Mouse (Mus musculus) hindbrain, embryonic 14.5 days (tissue): ENCODE data around the gene Ston2. TPM values are rescaled to one million over a fixed set of nuclear protein-coding genes. Genes with fewer than 3 reads are reported as not detected.

Experiments
- ATAC-seq: fragments of 200-750 bp; cut with Nextera tagmentation; 2 replicates; pipeline ENCODE4 v1.8.0; 2017; ENCODE audit warnings: moderate number of reproducible peaks, mild to moderate bottlenecking, moderate TSS enrichment, moderate library complexity; ENCODE audit not compliant: low FRiP score
- DNase-seq: peaks from one replicate; pipeline ENCODE4 v3.0.0-alpha.2; 2015; ENCODE audit warnings: low spot score
- H3K27ac ChIP-seq: fragments of 300-500 bp; sonication (generic); 2 replicates; pipeline ENCODE4 v1.5.1; 2014; ENCODE audit warnings: mild to moderate bottlenecking, moderate library complexity
- H3K27me3 ChIP-seq: fragments of 300-500 bp; sonication (generic); 2 replicates; pipeline ENCODE4 v1.6.1; 2014; ENCODE audit warnings: mild to moderate bottlenecking, low read length, mixed read lengths; ENCODE audit not compliant: control insufficient read depth, insufficient read depth
- H3K36me3 ChIP-seq: fragments of 300-500 bp; sonication (generic); replicated peaks from 2 replicates; pipeline ENCODE4 v1.6.1; 2014; ENCODE audit not compliant: control insufficient read depth, insufficient read depth
- H3K4me1 ChIP-seq: fragments of 300-500 bp; sonication (generic); replicated peaks from 2 replicates; pipeline ENCODE4 v1.6.1; 2014; ENCODE audit warnings: antibody characterized with exemption, low read length, mixed read lengths; ENCODE audit not compliant: control insufficient read depth, insufficient read depth
- H3K4me2 ChIP-seq: fragments of 300-500 bp; sonication (generic); replicated peaks from 2 replicates; pipeline ENCODE4 v1.6.1; 2014; ENCODE audit warnings: mild to moderate bottlenecking, moderate library complexity
- H3K4me3 ChIP-seq: fragments of 300-500 bp; sonication (generic); replicated peaks from 2 replicates; pipeline ENCODE4 v1.5.1; 2014; ENCODE audit warnings: mild to moderate bottlenecking, low read length
- H3K9ac ChIP-seq: fragments of 300-500 bp; sonication (generic); 2 replicates; pipeline ENCODE4 v1.6.1; 2014
- H3K9me3 ChIP-seq: fragments of 300-500 bp; sonication (generic); 2 replicates; pipeline ENCODE4 v1.6.1; 2016; ENCODE audit warnings: low read length; ENCODE audit not compliant: control insufficient read depth
- WGBS: fragments of 180-500 bp; shearing (Covaris S2); extraction: QIAGEN DNeasy Blood & Tissue Kit; methylation state at CpG from one replicate; pipeline ENCODE4 v1.1.7; 2014; 5-methylcytosine and 5-hydroxymethylcytosine counted together
- polyA plus RNA-seq: library from polyadenylated mRNA; unstranded; fragments of >200 nt; fragmentation: Nextera tagmentation; extraction: Ambion mirVana; gene quantifications from 2 replicates; pipeline ENCODE4 v1.2.1, GENCODE M21; 2014

Ston2 gene
- polyA plus RNA-seq, 1 experiment from 2014 or later = 9.5 TPM

GRCm38 (mm10) chr12:91665431-91665830 is 122.8 kb downstream of the Ston2 start:
- no peak overlapping the region for H3K4me3 ChIP-seq
- DNase-seq (no peak), ATAC-seq (no peak)
- 90% methylated on average over 5 of the region's 5 CpGs for WGBS
- no peak overlapping the region for H3K9ac ChIP-seq
- no peaks in the 10 kb centered on the region for H3K9me3 ChIP-seq
- H3K4me1 ChIP-seq = no peaks in the 10 kb centered on the region; the same call in 1 of the 2 replicates
- no peak overlapping the region for H3K4me2 ChIP-seq
- H3K27ac ChIP-seq = no peak overlapping the region
- H3K36me3 ChIP-seq = no peaks in the 10 kb centered on the region
- H3K27me3 ChIP-seq = no peaks in the 10 kb centered on the region

- Histone ChIP-seq H3K9ac (no peak overlapping the region), H3K36me3 (no peaks in the 10 kb centered on the region), H3K4me2 (no peak overlapping the region), H3K9me3 (no peaks in the 10 kb centered on the region), H3K27me3 (no peaks in the 10 kb centered on the region), H3K27ac (no peak overlapping the region), H3K4me1 (no peaks in the 10 kb centered on the region; the same call in 1 of the 2 replicates), H3K4me3 (no peak overlapping the region)
- DNase-seq (no peak), ATAC-seq (no peak)
- WGBS = 94% methylated on average over 6 of the region's 6 CpGs
These were observed 124.9 kb downstream of the Ston2 start for GRCm38 (mm10) chr12:91663260-91663659.

- no peak overlapping the region for H3K4me3 ChIP-seq
- H3K9ac ChIP-seq = no peak overlapping the region
- DNase-seq (no peak), ATAC-seq (no peak)
- H3K36me3 ChIP-seq = no peaks in the 10 kb centered on the region
- H3K27me3 ChIP-seq = no peaks in the 10 kb centered on the region
- no peaks in the 10 kb centered on the region for H3K4me1 ChIP-seq
- no peak overlapping the region for H3K27ac ChIP-seq
- H3K4me2 ChIP-seq = no peak overlapping the region
- H3K9me3 ChIP-seq = no peaks in the 10 kb centered on the region
- WGBS = 93% methylated on average over 4 of the region's 4 CpGs
These were observed 125.3 kb downstream of the Ston2 start for GRCm38 (mm10) chr12:91662844-91663243.

GRCm38 (mm10) chr12:91660640-91661417 is 127.4 kb downstream of the Ston2 start:
- no peaks in the 10 kb centered on the region for H3K27me3 ChIP-seq
- no peak overlapping the region for H3K4me3 ChIP-seq
- no peaks in the 10 kb centered on the region for H3K36me3 ChIP-seq
- no peak overlapping the region for H3K27ac ChIP-seq
- no peak overlapping the region for H3K9ac ChIP-seq
- ATAC-seq (no peak), DNase-seq (no peak)
- no peaks in the 10 kb centered on the region for H3K4me1 ChIP-seq
- 94% methylated on average over 12 of the region's 12 CpGs for WGBS
- no peak overlapping the region for H3K4me2 ChIP-seq
- no peaks in the 10 kb centered on the region for H3K9me3 ChIP-seq

GRCm38 (mm10) chr12:91654399-91655122 is 133.6 kb downstream of the Ston2 start:
- Histone ChIP-seq H3K9ac (no peak overlapping the region), H3K36me3 (no peaks in the 10 kb centered on the region), H3K4me3 (no peak overlapping the region), H3K27me3 (no peaks in the 10 kb centered on the region), H3K4me2 (no peak overlapping the region), H3K4me1 (0 out of 2 replicates have a peak, but pooled peaks cover 3% of the 10 kb centered on the region), H3K27ac (no peak overlapping the region), H3K9me3 (no peaks in the 10 kb centered on the region)
- WGBS = 63% methylated on average over 3 of the region's 3 CpGs
- DNase-seq (peak; percentile 46), ATAC-seq (peak; percentile 74; the same call in 1 of the 2 replicates)

GRCm38 (mm10) chr12:91648426-91648825 is 139.8 kb downstream of the Ston2 start:
- Histone ChIP-seq H3K27ac (no peak overlapping the region), H3K4me3 (no peak overlapping the region), H3K9ac (no peak overlapping the region), H3K36me3 (0 out of 2 replicates have a peak, but pooled peaks cover 4% of the 10 kb centered on the region), H3K4me2 (no peak overlapping the region), H3K4me1 (no peaks in the 10 kb centered on the region), H3K27me3 (no peaks in the 10 kb centered on the region), H3K9me3 (no peaks in the 10 kb centered on the region)
- DNase-seq = no peak
- ATAC-seq = no peak
- WGBS = 96% methylated on average over 17 of the region's 17 CpGs

- H3K4me2 ChIP-seq = no peak overlapping the region
- no peak overlapping the region for H3K27ac ChIP-seq
- ATAC-seq = no peak
- H3K9me3 ChIP-seq = no peaks in the 10 kb centered on the region
- H3K4me1 ChIP-seq = peaks cover 23% of the 10 kb centered on the region; the same call in 1 of the 2 replicates
- H3K27me3 ChIP-seq = no peaks in the 10 kb centered on the region
- no peak for DNase-seq
- WGBS = 91% methylated on average over 6 of the region's 6 CpGs
- no peak overlapping the region for H3K9ac ChIP-seq
- H3K36me3 ChIP-seq = 0 out of 2 replicates have a peak, but pooled peaks cover 4% of the 10 kb centered on the region
- no peak overlapping the region for H3K4me3 ChIP-seq
These were observed 142.6 kb downstream of the Ston2 start for GRCm38 (mm10) chr12:91645361-91646123.

- no peak for ATAC-seq
- H3K9ac ChIP-seq = no peak overlapping the region
- H3K9me3 ChIP-seq = no peaks in the 10 kb centered on the region
- peak overlapping the region; percentile 73 for H3K27ac ChIP-seq
- DNase-seq = no peak
- H3K27me3 ChIP-seq = no peaks in the 10 kb centered on the region
- WGBS = 39% methylated on average over 7 of the region's 7 CpGs
- H3K4me3 ChIP-seq = no peak overlapping the region
- no peak overlapping the region for H3K4me2 ChIP-seq
- H3K36me3 ChIP-seq = 0 out of 2 replicates have a peak, but pooled peaks cover 4% of the 10 kb centered on the region
- H3K4me1 ChIP-seq = peaks cover 23% of the 10 kb centered on the region; the same call in 1 of the 2 replicates
These were observed 145.0 kb downstream of the Ston2 start for GRCm38 (mm10) chr12:91643221-91643620.
